Mouse (Mus musculus): Measurements from ENCODE around the gene Bdkrb2.

DNA sequence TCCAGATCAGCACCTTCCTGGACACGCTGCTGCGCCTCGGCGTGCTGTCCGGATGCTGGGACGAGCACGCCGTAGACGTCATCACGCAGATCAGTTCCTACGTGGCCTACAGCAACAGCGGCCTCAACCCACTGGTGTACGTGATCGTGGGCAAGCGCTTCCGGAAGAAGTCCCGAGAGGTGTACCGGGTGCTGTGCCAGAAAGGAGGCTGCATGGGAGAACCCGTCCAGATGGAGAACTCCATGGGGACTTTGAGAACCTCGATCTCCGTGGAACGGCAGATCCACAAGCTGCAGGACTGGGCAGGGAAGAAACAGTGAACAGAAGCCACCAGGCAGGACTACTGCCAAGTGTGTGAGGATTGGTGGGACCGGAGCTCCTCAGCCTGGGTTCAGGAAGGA is 29.3 kb downstream of the Bdkrb2 start:
- TF ChIP-seq CTCF (IDR thresholded peaks at IDR 0.05; ENCODE audit: low read depth) (no peak), EP300 (IDR thresholded peaks at IDR 0.05; ENCODE audit: low read depth) (no peak)

Data from heart, postnatal 0 days (tissue).